Comparison of ENCODE assay signal across 32 mouse cellular contexts in the genomic region with DNA sequence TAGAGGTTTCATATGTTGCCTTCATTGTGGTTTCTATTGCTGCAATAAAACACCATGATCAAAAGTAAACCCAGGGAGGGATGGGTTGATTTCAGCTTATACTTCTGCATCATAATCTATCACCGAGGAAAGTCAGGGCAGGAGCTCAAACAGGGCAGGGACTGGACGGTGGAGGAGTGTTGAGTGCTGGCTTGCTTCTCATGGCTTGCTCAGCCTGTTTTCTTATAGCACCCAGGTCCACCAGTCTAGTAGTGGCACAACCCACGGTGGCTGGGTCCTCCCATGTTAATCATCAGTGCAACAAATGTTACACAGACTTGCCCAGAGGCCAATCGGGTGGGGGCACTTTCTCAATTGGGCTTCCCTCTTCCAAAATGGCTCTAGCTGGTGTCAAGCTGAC.
"Had no signal": no experiment of that assay in that cellular context is flagged by ENCODE, and none has a peak within 500 bp of the region (broad histone marks: within the 10 kb centered on the region; RNA-seq: fewer than 3 reads in every experiment).

No protein-coding gene starts in this region.

- H3K4me1 ChIP-seq: heart, embryonic 10.5 days; heart, embryonic 12.5 days; heart, embryonic 13.5 days; heart, embryonic 15.5 days; hindbrain, embryonic 10.5 days; hindbrain, embryonic 15.5 days; kidney, embryonic 15.5 days had no signal

- H3K27ac ChIP-seq: heart, adult 2 months; heart, embryonic 10.5 days; heart, embryonic 13.5 days; heart, embryonic 15.5 days; hindbrain, embryonic 10.5 days; hindbrain, embryonic 12.5 days; hindbrain, embryonic 14.5 days; hindbrain, embryonic 15.5 days; hindbrain, postnatal 0 days; intestine, embryonic 15.5 days; kidney, embryonic 15.5 days; kidney, postnatal 0 days; layer of hippocampus, adult 2 months had no signal

- H3K4me2 ChIP-seq: heart, embryonic 11.5 days; heart, embryonic 12.5 days; heart, embryonic 13.5 days; heart, embryonic 15.5 days; hindbrain, embryonic 12.5 days; hindbrain, embryonic 14.5 days; hindbrain, embryonic 15.5 days; intestine, embryonic 15.5 days; kidney, embryonic 15.5 days had no signal

- H3K27me3 ChIP-seq: heart, embryonic 12.5 days; heart, embryonic 13.5 days; heart, embryonic 15.5 days; hindbrain, embryonic 12.5 days; hindbrain, embryonic 15.5 days; intestine, embryonic 15.5 days; kidney, embryonic 15.5 days had no signal

- H3K4me3 ChIP-seq: heart, adult 2 months; heart, embryonic 10.5 days; heart, embryonic 12.5 days; heart, embryonic 13.5 days; heart, embryonic 15.5 days; hindbrain, embryonic 10.5 days; hindbrain, embryonic 12.5 days; hindbrain, embryonic 15.5 days; intestine, embryonic 15.5 days; kidney, embryonic 15.5 days; layer of hippocampus, adult 2 months had no signal

- DNase-seq: heart, adult 2 months; heart, postnatal 10 days; heart, postnatal 14 days; heart, postnatal 36 days; heart, postnatal 4 days; kidney, adult 11 months; kidney, adult 18-20 months; kidney, adult 2 months; kidney, adult 8-10 months; kidney, adult 9 months; kidney, postnatal 10 days; kidney, postnatal 14 days; kidney, postnatal 25 days; kidney, postnatal 36 days; kidney, postnatal 4 days; layer of hippocampus, adult 9-11 months; layer of hippocampus, postnatal 36 days had no signal

- H3K9me3 ChIP-seq: heart, embryonic 10.5 days; heart, embryonic 12.5 days; heart, embryonic 13.5 days; heart, embryonic 15.5 days; hindbrain, embryonic 10.5 days; hindbrain, embryonic 12.5 days; hindbrain, embryonic 15.5 days; intestine, embryonic 15.5 days; kidney, embryonic 15.5 days had no signal

- H3K36me3 ChIP-seq: heart, embryonic 10.5 days; heart, embryonic 12.5 days; heart, embryonic 13.5 days; heart, embryonic 15.5 days; hindbrain, embryonic 10.5 days; hindbrain, embryonic 12.5 days; hindbrain, embryonic 15.5 days; intestine, embryonic 15.5 days; kidney, embryonic 15.5 days had no signal

- ATAC-seq: hindbrain, postnatal 0 days; inflammation-experienced regulatory T-cells, adult 6 months had no signal

- H3K9ac ChIP-seq: heart, embryonic 12.5 days; heart, embryonic 13.5 days; heart, embryonic 15.5 days; hindbrain, embryonic 12.5 days; hindbrain, embryonic 14.5 days; hindbrain, embryonic 15.5 days; intestine, embryonic 15.5 days; kidney, embryonic 15.5 days had no signal
